Mouse (Mus musculus): ENCODE results near the gene Gsta4.
"Not testable (repeated sequence)": the region's sequence is repeated elsewhere in the genome, so short reads cannot be mapped to it uniquely, and the experiment has no call there.

The Gsta4 gene

GRCm38 (mm10) chr9:78182474-78182873 is at the start of gene Gsta4:
TSS of gene Gsta4 (plus strand) at chr9:78182774.
- not testable (repeated sequence) for DNase-seq (ENCODE audit: low spot score in 2 of 2)

- no peak for DNase-seq (ENCODE audit: low spot score in 2 of 2)
Observed at GRCm38 (mm10) chr9:78135658-78136057, 46.9 kb upstream of the Gsta4 start.

GRCm38 (mm10) chr9:78138044-78138676 is 44.4 kb upstream of the Gsta4 start:
- peak; percentile 47 to 70 for DNase-seq (ENCODE audit: low spot score in 2 of 2)

- DNase-seq (ENCODE audit: low spot score in 2 of 2), result peak; percentile 40 to 50
Observed at GRCm38 (mm10) chr9:78139463-78139862, 43.1 kb upstream of the Gsta4 start.

GRCm38 (mm10) chr9:78146099-78146498 is 36.5 kb upstream of the Gsta4 start:
- no peak for DNase-seq (ENCODE audit: low spot score in 2 of 2)

GRCm38 (mm10) chr9:78146627-78147026 is 35.9 kb upstream of the Gsta4 start:
- no peak for DNase-seq (ENCODE audit: low spot score in 2 of 2)

GRCm38 (mm10) chr9:78148149-78148548 is 34.4 kb upstream of the Gsta4 start:
- no peak for DNase-seq (ENCODE audit: low spot score in 2 of 2)

GRCm38 (mm10) chr9:78149770-78150169 is 32.8 kb upstream of the Gsta4 start:
- DNase-seq (ENCODE audit: low spot score in 2 of 2), result not testable (repeated sequence)

- DNase-seq (ENCODE audit: low spot score in 2 of 2), result peak in 1 of 2 experiments; percentile 28
Observed at GRCm38 (mm10) chr9:78154211-78154977, 28.2 kb upstream of the Gsta4 start.

GRCm38 (mm10) chr9:78157221-78157620 is 25.4 kb upstream of the Gsta4 start:
- DNase-seq (ENCODE audit: low spot score in 2 of 2), result no peak

- no peak for DNase-seq (ENCODE audit: low spot score in 2 of 2)
Observed at GRCm38 (mm10) chr9:78163291-78163690, 19.3 kb upstream of the Gsta4 start.

GRCm38 (mm10) chr9:78164741-78165140 is 17.8 kb upstream of the Gsta4 start:
- DNase-seq (ENCODE audit: low spot score in 2 of 2), result no peak

GRCm38 (mm10) chr9:78165454-78165853 is 17.1 kb upstream of the Gsta4 start:
- no peak for DNase-seq (ENCODE audit: low spot score in 2 of 2)

- DNase-seq (ENCODE audit: low spot score in 2 of 2), result no peak
Observed at GRCm38 (mm10) chr9:78166694-78167452, 15.7 kb upstream of the Gsta4 start.

GRCm38 (mm10) chr9:78167453-78167969 is 15.1 kb upstream of the Gsta4 start:
- no peak for DNase-seq (ENCODE audit: low spot score in 2 of 2)

GRCm38 (mm10) chr9:78168864-78169263 is 13.7 kb upstream of the Gsta4 start:
- no peak for DNase-seq (ENCODE audit: low spot score in 2 of 2)

- no peak for DNase-seq (ENCODE audit: low spot score in 2 of 2)
Observed at GRCm38 (mm10) chr9:78174016-78174415, 8.6 kb upstream of the Gsta4 start.

GRCm38 (mm10) chr9:78174925-78175276 is 7.7 kb upstream of the Gsta4 start:
- DNase-seq (ENCODE audit: low spot score in 2 of 2), result not testable (repeated sequence)

GRCm38 (mm10) chr9:78175277-78176200 is 7.0 kb upstream of the Gsta4 start:
- DNase-seq (ENCODE audit: low spot score in 2 of 2), result peak; percentile 90 to 93

- peak; percentile 58 to 73 for DNase-seq (ENCODE audit: low spot score in 2 of 2)
Observed at GRCm38 (mm10) chr9:78176201-78176727, 6.3 kb upstream of the Gsta4 start.

GRCm38 (mm10) chr9:78176831-78177230 is 5.7 kb upstream of the Gsta4 start:
- peak; percentile 27 to 32 for DNase-seq (ENCODE audit: low spot score in 2 of 2)

All from heart, adult 9 months (tissue).